Mouse (Mus musculus): Measurements from ENCODE around the gene Chst12. TPM values are rescaled to one million over a fixed set of nuclear protein-coding genes. Genes with fewer than 3 reads are reported as not detected.

Chst12 gene
- total RNA-seq, 4 experiments from 2014 or later, result 8.7 to 15.1 (median 10.3) TPM

DNA sequence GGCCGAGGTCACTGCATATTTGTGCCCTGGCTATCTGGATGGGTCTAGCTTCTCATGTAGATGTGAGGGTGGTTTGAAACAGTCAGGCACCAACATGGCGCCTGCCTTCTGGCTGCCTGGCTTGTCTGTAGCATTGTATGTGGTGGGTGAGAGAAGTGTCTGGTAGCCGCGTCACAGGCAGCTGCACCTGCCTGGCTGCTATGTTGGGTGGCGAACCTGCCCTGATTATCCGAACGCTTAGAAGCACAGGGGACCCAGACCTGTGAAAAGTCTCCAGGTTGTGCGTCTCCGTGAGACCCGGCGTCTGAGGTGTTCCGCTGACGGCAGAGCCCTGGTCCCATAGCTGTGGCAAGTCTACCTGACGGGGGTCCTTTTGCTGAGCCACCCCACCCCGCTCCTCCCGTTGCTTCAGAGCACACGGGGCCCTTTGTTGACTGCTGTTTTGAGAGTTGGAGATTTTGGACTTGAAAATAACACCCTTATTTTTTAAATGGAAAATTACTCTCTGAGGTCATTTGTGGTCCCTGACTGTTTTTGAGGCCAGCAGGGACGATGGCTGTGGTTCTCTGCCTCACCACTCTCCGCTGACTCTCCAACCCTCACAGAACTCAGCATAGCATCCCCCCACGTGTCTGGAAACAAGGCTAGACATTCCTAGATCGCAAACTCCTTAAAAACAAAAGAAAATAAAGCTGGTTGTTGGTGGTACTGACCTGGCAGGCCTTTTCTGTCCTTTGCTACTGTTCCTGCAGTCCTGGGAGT is 12.0 kb downstream of the Chst12 start:
- DNase-seq, result no peak

DNA sequence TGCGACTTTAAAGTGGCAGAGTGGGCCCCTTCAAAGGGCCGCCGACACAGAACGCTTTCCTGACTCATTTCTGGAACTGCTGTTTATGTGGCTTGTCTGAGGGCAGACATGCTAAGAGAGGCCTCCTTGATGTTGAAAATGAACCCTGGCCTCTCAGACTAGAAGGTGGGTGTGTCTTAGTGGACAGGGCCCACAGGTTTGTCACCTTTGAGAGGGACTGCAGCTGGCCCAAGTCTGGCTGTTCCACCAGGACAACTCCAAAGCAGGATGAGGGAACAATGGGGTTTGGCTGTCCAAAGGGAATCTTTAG is 12.5 kb downstream of the Chst12 start:
- DNase-seq, result no peak

DNA sequence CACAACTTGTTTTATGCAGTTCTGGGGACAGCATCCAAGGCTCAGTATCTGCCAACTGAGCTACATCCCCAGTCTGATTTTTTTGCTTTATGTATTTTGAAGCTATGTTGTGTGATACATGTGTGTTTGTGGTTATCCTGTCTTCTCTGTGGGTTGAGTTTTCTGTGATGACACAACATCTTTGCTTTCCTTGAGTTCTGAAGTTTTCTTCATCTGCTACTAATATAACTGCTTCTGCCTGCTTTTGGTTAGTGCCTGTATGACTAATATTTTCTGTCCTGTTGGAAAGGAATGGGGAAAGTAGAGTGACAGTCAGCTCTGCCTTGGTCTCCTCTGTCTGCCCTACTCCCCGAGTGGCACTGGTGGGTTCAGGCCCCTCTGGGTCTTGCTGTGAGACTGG is 15.8 kb downstream of the Chst12 start:
- DNase-seq, result no peak

DNA sequence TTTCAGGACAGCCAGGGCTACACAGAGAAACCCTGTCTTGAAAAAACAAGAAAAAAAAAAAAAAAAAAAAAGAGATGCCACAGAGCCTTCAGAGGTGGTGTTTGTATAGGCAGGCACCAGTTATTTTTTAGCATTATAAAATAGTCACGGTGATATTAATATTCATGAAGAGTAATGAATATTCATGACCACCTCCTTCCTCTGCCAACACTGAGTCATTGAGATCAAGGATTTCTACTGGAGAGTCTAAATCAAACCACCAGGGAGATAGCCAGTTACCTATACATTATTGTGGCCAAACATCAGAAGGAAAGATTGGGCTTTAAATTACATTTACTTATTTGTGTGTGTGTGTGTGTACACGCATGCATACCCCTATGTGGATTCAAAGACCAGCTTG is 21.4 kb downstream of the Chst12 start:
- no peak for DNase-seq

DNA sequence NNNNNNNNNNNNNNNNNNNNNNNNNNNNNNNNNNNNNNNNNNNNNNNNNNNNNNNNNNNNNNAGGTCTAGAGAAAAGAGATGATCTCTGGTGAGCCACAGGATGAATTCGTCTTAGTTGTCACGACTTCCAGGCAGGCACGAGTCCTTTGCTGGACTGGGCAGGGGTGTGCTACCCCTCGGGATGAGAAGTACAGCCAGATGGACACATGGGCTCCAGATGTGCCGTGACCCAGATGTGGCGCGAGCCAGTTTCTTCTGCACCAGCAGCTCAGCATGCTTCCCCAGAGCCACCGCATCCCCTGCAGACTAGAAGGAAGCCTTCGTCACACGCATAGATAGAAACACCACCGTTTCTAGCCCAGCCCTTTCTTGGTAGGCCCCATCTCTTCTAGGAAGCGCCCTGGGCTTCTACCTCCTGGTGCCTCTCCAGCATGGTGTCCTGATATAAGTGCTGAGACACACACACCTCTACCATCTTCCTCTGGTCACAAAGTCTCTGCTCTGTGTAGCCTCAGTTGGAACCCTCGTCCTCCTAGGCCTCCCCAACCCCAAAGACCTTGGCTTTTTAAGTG is 32.8 kb downstream of the Chst12 start:
- no peak for DNase-seq

DNA sequence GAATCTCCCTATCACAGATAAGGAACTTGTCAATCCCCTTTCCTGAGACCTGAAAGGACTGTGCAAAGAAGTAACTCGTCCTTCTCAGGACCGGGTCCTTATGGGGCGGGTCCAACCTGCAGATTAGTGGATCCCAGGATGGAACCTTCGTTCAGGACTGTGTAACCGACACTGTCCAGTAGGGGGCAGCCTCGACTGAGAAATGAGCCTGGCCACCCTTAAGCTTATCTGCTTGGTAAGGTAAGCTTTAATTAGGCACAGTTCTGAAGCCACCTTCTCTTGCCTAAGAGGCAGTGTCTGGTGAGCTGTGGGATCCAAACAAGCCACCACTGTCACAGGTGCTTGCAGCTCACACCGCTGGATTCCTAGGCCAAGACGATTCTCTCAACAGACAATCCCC is 34.8 kb downstream of the Chst12 start:
- peak; percentile 54 for DNase-seq

DNA sequence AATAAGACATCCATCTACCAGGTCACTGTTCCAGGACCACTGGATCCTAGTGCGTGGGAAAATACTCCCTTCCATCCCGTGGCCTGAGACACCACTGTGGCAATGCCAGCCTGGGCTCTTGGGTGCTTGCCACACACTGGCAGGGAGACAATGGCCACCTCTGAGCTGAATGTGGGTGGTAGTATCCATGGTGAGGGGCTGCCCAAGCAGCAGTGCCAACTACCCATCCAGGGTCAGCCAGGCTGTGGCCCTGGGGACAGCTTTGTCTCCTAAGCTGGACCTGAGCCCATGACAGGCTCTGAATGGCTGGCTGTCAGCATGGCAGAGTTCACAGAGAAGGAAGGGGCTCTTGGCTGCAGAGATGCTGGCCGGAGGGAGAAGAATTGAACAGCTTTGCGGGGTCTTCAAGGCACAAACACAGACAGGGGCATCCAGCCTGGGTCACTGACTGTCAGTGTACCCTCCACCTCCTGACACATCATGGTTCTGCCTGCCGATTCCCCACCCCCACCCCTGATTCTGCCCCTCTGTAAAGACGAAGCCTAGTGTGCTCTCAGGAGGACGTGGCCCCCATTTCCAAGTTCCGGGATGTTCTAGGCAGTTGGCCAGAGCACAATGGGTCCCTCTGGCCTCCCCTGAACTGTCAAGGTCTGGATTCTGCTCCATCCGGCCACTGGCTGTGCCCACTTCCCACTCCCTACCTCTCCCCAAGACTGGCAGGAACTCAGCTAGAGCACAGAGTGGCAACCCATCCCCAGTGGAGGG is 37.6 kb downstream of the Chst12 start:
- no peak for DNase-seq

DNA sequence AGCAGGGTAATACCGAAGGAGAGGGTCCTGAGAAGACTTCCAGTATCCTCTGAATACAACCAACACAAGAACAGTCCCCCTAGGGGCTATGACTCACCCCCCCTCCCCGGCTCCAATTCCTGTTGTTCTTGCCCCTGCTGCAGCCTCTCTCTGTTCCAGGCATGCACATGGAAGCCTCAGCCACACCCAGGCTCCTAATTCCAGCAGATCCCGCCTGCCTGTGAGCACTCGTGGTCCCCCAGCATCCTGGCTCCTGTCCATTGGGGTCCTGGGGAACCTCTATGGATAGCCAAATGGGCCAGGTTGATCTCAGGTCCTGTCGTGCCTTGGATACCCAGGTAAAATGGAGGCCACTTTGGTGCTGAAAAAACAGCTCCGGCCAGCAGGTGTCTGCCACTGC is 40.3 kb downstream of the Chst12 start:
- no peak for DNase-seq

DNA sequence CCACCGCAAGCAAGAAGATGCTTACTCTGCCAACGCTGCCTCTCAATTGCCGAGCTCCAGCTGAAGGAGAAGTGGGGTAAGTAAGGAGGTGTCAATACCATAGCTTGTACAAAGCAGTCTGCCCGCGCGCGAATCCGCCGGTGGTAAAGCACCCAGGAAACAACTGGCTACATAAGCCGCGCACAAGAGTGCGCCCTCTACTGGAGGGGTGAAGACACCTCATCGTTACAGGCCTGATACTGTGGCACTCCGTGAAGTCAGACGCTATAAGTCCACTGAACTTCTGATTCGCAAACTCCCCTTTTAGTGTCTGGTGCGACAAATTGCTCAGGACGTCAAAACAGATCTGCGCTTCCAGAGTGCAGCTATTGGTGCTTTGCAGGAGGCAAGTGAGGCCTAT is 41.0 kb downstream of the Chst12 start:
- no peak for DNase-seq

DNA sequence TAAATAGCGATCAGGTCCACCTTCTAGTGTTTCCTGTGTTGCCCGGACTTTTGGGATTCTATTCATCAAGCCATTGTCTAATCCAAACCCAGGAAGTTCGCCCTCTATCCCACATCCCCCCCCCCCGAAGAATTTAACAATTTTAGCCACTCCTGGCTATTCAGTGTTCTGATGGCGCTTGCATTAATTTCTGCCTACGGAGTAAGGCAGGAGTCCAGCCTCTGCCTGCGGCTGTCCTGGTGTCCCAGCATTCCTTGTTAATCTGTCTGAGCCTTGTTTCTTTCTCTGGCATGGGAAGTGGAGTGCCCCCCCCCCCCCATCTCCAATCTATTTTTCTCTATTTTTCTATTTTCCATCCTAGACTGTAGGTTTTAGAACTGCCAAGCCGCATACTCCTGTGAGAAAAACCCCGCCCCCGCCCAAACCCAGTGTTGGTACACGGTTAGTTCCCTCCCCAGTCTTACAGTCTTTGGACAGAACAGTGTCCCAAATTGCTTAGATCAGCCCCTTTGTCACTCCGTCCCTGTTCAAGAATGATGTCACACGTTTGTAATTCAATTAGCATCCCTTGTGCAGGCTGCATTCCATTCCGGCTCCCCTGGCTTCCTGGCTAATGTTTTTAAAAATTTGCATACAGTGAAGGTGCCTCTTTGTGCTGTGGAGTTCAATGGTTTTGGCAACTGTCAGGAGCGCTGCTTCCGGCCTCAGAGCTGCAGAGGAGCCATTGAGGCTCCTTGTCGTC is 44.1 kb downstream of the Chst12 start:
- no peak for DNase-seq

DNA sequence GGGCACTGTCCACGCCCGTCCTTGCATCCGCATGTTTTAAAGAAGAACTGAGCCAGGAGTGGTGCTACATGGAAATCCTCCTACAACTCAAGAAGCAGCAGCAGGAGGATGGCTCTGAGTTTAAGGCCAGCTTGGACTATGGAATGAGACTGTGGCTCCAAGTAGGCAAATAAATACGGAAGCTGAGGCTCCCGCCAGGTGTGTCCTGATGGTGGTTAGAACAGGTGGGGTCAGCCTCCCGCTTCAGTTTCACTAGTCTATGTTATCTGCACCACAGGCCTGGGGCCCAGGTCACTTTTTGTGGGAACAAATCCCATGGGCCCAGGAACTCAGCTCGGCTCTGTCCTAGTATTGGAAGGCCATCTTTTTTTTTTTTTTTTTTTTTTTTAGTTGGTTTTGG is 48.4 kb downstream of the Chst12 start:
- DNase-seq, result no peak

DNA sequence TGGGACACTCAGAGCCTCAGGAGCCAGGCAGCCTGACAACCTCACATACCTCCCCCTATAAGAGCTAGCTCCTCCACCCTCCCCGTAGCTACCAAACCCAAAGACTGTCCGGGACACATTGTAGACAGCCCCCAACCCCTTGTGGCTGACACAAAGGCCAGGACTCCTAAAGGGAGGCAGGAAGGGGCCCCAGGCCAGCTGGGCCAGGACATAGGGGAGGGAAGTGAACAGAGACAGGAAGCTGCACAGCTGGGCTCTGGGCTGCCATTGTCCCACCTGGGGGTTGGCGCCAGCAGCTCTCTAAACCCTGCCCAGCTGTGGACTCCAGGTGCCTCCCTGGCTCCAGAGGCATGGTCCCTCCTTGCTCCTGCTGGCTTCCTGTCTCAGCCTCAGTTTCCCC is 51.5 kb downstream of the Chst12 start:
- DNase-seq, result no peak

DNA sequence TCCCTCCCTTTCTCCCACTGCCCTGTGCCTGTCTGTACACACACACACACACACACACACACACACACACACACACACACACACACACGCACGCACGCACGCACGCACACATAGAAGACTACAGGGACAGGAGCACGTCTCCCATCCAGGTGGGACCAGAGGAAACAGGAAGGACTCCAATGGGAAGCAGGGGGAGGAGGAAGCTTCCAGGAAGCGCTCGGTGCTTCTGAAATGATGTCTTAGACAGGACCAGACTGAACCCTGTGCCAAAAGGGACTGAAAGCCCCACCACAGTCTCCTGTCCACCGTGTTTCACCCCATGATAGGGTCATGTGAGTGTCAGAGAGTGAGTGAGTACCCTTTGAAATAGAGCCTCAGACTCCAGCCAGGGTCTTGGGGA is 57.3 kb downstream of the Chst12 start:
- no peak for DNase-seq

DNA sequence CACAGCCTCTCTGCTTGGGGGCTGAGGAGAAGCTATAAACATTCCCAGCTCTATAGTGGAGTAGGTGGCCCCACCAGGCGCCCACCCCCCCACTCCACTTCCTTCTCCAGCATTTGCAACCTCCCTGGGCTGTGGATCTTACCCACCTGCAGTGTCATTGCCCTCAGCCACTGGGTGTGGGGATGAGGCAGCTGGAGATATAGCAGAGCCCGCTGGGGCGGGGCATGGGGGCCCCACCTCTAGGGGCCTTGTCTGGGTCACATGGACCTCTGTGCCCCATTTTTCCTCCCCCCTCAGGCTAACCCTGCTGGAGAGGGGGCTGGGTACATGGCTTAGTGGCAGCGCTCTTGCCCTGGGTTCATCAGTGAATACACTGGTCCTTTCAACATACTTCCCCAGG is 59.5 kb downstream of the Chst12 start, which contains the start of gene Grifin:
Grifin (minus strand) TSS at position 176 of the 400 bp plus-strand sequence.
- DNase-seq, result no peak

DNA sequence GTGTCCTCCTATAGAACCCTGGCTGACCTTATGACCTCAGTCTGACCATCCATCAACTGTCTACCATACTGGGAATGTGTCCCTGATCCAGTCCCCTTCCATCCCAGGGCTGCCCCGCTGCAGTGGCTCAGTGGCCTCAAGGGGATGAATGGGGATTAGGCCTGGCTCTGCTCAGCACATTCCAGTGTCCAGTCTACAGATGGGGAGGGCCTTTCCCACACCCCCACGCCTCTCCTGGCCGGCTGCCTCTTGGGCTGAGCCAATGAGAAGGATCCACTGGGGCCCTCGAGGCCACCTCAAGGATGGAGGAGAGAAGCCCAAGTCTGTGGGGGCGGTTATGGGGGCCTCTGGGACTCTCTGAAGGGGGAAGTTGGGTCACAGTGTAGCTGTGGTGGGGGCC is 60.1 kb downstream of the Chst12 start:
- no peak for DNase-seq

DNA sequence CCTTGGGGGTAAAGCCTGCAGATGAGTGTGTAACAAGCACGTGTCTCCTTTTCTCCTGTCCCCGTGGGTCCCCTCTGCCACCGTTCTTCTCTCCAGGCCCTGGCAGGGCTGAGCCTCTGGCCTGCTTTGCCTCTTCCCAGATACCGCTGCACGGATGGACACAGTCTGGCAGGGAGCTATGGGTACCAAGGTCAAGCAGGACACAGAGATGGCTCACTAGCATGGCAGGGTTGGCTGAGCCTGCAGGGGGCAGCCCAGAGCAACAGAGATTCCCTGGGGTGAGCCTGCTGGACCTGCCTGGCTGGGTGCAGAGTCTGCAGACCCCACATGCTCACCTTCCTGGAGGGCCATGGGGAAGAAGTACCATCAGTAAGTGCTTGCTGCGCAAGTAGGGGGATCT is 60.5 kb downstream of the Chst12 start:
- peak; percentile 41 for DNase-seq

DNA sequence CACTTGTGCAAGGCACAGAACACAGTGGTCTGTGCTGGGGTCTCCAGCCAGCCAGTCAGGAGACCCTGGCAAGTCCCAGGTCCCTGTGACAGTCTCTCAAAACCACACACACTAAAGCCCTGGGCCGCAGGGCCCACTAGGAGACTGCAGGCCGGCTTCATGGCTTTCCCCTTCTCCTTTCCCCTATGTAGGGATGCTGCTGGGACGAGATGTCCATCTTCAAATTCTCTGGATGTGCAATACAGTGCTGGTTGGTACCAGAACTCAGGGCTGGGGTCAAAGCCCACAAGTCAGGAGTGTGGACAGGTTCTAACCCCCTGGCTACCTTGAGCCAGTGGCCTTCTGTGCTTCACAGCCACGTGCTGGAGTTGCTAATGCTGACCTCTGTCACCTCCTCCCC is 60.9 kb downstream of the Chst12 start:
- no peak for DNase-seq

DNA sequence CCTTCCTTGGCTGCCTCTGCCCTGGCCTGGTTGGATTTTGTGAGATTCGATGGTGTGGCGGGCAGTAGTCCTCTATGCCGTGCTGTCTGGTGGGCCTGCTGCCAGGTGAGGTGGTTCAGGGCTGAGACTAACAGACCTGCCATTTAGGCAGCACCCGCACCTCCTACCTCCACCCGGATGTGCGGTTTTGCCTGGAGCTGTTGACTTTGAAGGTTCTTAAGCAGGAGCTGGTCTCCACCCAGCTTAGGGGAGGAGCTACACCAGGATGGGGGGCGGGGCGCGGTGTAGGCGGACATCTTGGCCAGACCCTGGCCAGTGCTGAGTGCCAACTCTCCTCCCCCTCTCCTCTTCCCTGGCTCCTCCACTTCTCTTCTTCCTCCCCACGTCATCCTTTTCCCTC is 62.0 kb downstream of the Chst12 start:
- peak; percentile 31 for DNase-seq

DNA sequence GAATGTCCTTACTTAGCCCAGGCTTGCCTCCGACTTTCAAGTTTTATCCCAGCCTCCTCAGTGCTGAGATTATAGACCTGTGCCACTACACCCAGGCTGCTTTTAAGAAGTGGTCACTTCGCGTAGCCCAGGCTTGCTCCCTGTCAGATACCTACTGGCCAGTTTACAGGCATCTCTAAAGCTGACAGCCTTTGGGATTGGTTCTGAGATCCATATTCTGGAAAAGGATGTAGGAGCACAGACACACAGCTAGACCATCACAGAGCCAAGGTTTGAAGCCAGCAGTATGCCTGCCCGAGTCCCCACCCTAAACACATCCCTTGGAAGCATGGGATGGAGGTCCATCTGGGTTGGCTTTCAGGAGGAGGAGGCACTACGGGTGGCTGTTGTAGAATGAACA is 62.4 kb downstream of the Chst12 start:
- no peak for DNase-seq

DNA sequence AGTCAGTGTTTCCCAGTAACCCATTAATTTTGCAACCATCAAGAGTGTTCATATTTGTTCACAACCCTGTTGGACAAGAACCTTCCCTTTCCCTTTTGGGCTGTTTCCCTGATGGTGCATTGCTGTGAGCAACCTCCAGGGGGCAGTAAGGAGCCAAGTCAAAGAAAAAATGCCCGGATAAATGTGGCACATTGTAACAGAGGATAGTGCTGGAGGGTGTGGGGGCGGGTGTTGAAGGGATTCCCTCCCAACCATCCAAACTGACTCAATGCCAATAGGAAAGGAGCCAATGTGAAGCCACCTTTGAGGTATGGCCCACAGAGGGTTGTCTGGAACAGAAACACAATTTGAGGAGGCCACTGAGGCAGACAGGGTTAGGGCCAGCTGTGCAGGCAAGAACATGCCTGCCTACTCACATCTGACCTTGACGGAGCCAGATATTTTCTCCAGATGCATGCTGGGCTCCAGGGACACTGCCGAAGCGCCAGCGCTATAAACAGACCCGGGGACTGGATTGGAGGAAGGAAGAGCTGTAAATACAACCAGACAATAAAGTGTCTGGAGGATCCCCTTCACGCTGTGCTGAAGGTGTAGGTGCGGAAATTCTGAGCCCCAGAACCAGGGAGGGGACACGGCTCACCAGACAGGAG is 63.1 kb downstream of the Chst12 start:
- DNase-seq, result peak; percentile 36

DNA sequence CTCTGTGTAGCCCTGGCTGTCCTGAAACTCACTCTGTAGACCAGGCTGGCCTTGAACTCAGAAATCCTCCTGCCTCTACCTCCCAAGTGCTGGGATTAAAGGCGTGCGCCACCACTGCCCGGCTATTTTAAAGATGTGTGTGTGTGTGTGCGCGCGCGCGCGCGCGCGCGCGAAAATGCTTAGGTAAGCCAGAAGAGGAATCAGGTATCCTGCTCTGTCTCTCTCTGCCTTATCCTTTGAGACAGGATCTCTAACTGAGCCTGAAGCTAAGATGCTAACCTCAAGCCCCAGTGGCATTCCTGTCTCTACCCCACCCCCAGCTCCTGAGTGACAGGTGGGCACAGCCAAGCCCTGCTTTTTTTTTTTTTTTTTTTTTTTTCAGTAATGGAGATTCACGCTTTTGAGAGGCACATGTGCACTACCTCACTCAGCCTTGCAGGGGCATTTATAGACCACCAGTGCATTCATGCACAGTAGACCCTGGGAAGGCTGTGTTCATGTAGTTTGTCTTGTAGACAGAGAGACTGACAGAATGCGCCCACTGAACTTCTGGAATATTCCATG is 63.8 kb downstream of the Chst12 start:
- no peak for DNase-seq

DNA sequence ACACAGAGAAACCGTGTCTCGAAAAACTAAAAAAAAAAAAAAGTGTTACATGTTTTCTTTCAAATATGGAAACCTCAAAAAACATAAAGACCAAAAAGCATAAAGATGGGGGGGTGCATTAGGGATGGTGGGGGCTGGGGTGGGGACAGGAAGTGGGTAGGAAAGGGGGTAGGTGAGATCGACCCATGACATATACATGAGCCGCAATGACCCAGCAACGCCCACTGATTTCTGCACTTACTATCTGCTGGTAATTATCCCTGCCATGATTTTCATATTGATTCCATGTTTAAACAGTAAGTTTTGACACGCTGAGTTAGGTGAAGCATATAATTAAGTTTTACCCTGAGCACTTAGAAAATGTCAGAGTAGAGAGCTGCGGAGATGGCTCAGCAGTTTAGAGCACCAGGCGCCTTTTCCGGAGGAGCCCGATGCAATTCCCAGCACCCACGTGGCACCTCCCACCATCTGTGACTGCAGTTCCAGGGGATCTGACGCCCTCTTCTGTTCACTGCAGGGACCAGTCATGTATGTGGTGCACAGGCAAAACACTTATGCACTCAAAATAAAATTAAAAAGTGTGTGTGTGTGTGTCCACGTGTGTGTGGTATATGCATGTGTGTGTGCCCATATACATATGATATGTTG is 65.0 kb downstream of the Chst12 start:
- no peak for DNase-seq
